Mouse (Mus musculus) cerebellum, adult 2 months (tissue): Measurements from ENCODE around the gene Gm49392.
"Not testable (repeated sequence)": the region's sequence is repeated elsewhere in the genome, so short reads cannot be mapped to it uniquely, and the experiment has no call there.

Experiments
- CTCF ChIP-seq: fragments of 200-500 bp; IDR thresholded peaks from 2 replicates; pipeline ENCODE4 v1.5.1; 2011; ENCODE audit warnings: low read depth, mild to moderate bottlenecking, control low read depth, low read length, moderate library complexity, borderline replicate concordance; ENCODE audit not compliant: insufficient read depth
- POLR2A ChIP-seq: fragments of 200-500 bp; IDR thresholded peaks from 2 replicates; pipeline ENCODE4 v1.6.1; 2011; ENCODE audit warnings: low read length, control low read depth, borderline replicate concordance; ENCODE audit not compliant: insufficient read depth

- TF ChIP-seq POLR2A, CTCF: not testable (repeated sequence)
These were observed at the start of gene Gm49392 for GRCm38 (mm10) chr13:60896794-60897193.
